Mouse (Mus musculus): ENCODE data around the gene Map4k4.

Gene Map4k4

DNA sequence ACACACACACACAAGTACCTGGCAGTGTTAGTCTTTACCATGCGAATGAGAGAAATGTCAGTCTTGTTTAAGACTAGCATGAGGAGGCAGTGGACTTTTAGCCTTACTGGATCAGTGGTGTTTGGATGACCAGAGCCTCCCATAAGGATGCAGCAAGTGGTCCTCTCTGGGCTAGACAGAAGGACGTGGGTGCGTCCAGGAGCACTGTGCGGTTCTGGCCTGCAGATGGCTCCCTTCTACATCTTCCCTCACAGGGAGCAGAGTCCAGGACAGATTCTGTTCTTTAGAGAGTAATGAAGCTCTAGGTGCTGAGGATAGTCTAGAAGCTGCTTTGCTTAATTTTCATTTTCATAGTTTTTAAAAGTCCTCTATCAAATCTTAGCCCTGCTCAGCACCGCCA is 100.2 kb downstream of the Map4k4 start:
- no peak for DNase-seq (ENCODE audit: low read depth, low spot score)

DNA sequence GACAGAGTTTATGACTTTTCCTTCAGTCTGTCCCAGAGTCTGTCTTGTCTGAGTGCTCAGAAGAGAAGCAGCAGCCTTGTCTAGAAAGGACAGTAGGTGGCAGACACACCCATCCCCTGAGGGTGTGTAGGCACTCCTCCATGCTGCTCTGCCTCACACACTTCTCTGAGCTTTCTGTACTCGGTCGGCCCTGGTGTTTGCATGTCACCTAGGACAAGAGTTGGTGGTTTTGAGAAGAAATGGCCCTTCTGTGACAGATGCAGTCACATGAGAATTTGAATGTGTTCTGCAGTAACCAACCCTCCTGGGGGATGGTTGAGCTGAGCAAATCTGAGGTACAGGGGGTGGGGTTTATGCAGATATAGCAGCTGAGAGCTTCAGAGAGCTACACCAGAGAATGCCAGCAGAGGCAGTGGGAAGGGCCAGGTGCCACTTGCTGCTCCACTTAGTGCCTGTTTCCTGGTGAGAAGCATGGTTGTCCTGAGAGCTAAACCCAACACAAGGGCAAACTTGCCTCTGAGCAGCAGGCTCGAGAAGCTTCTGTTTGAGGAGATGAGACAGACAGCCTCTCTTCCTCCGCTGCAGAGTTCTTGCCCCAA is 101.5 kb downstream of the Map4k4 start:
- DNase-seq (ENCODE audit: low read depth, low spot score): no peak

DNA sequence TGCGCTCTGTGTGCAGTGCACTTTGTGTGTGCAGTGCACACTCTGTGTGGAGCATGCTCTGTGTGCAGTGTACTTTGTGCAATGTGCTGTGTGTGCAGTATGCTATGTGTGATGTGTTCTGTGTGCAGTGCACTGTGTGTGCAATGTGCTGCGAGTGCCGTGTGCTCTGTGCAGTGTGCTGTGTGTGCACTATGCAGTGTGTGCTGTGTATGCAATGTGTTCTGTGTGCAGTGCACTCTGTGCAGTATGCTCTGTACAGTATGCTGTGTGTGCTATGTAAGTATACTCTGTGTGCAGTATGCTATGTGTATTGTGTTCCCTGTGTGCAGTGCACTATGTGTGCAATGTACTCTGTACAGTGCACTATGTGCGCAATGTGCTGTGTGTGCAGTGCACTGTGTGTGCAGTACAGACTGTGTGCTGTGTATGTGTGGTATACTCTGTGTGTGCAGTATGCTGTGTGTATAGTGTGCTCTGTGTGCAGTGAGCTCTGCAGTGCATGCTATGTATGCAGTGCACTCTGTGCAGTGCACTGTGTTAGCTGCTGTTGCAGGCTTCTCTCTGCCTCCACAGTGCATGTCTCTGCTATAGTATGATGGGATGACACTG is 105.4 kb downstream of the Map4k4 start:
- DNase-seq (ENCODE audit: low read depth, low spot score): no peak

DNA sequence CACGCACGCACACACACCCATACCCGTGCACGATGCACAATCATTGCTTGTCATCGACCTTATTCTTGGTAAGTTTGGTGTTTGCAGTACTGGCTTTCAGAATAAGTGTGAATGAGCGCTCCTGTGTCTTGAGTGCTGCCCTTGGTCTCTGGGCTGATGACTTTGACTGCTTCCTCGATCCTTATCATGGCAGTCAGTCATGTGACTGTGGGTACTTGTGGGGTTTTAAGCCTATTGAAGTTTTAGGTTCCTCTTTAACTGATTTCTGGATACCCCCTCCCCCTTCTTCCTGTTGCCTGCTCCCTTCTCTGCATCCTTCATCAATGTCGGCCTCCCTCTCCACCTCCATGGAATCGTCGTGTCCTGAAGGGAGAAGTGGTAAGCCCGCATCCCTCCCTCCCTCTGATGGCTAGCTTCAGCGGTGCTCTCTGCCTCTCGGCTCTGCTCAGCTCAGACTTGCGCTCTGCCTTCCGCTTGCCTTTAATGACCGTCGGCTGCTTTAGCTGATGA is 107.3 kb downstream of the Map4k4 start:
- no peak for DNase-seq (ENCODE audit: low read depth, low spot score)

DNA sequence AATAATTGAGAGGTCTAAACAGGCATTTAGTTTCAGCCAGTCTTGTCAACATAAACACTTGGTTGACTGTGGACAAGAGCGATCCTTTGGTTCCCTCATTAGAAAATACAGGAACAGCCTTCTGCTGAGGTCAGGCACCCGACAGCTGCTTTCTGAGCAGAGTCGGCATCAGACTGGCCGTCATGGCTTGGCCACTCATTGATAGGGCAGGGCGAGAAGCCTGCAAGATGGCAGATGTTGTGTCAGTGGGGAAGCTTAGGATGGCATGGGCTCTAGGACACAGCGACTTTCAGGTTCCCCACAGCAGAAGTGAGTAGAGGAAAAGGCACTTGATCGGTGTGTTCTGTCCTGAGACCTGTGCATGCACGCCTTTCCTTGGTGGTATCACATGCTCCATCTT is 112.0 kb downstream of the Map4k4 start:
- no peak for DNase-seq (ENCODE audit: low read depth, low spot score)

DNA sequence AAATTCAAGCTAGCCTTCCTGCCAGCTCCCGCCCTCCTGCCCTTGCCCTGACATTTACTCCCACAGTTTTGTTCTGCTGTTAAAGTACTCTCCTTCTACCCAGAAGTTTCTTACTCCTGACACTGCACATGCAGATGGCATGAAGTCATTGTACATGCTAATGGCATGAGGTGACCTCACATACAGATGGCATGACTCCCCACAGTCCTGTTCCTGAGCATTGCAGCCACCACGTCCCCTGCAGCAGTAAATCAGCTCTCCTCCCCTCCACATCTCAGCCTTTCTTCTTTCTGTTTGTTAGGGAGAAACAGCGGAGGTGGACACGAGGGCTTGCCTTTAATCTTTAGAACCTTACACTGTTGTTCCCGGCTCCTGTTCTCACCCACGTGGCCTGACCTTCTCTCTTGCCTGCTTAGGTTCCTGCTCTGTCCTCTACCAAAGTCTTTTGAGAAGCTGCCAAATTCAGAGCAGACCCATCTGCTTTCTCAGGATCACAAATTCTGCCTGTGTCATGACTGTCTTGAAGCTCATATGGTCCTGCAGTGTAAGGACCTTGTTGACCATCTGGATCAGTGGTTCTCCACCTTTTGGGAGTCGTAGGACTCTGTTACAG is 114.5 kb downstream of the Map4k4 start:
- no peak for DNase-seq (ENCODE audit: low read depth, low spot score)

DNA sequence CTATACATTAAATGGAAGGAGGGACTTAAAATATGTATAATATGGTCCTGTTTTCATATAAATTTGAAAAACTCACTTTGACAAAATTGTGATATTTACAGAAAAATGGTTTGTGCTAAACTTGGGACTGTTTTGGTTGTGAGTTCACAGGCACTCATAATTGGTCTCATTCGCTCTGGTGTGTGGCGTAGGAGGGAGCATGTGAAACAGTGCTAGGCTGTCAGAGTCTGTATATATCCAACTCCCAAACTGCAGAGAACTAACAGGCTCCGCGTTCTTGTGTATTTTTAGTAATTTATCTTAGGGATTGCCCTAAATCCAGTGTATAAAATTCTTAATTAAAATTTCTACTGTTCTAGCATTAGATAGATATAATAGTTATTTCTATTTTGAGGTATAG is 120.9 kb downstream of the Map4k4 start:
- DNase-seq (ENCODE audit: low read depth, low spot score): no peak

DNA sequence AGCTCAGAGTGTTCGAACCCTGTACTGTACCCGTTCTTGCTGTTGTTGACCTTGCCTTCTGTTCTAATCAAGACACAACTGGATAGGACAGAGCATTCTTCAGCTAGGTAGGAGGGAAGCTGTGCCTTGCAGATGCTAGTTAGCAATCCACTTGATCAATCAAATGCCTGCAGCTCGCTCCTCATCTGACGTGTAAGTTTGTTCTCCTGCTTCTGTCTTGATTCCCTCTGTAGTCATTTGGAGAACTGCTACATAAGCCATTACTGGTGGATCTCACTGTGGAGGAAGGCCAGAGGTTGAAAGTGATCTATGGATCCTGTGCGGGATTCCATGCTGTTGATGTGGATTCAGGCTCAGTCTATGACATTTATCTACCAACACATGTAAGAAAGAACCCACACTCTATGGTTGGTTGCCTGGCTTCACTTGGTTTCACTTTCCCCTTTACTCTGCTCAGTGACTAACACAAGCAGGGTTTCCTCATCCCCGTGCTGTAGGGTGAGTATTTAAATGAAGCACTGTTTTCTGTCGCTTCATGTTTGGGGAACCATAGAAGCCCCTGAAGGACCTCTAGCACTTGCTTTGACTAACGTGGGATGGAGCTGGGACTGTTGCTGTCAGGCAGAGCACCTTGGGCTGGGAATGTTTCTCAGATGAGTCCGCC is 121.9 kb downstream of the Map4k4 start:
- DNase-seq (ENCODE audit: low read depth, low spot score): no peak

DNA sequence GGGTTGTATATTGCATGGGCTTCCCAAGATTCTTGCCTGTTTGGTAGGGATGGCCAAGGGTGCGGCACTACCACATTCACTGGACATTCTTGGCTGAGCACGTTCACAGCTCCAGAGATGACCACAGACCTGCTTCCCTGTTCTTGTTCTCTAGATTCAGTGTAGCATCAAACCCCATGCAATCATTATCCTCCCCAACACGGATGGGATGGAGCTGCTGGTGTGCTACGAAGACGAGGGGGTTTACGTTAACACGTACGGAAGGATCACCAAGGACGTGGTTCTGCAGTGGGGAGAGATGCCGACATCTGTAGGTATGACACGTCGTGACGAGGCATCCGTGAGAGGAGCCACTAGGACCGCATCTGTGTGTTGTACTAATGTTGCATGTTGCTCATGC is 122.5 kb downstream of the Map4k4 start:
- DNase-seq (ENCODE audit: low read depth, low spot score): no peak

DNA sequence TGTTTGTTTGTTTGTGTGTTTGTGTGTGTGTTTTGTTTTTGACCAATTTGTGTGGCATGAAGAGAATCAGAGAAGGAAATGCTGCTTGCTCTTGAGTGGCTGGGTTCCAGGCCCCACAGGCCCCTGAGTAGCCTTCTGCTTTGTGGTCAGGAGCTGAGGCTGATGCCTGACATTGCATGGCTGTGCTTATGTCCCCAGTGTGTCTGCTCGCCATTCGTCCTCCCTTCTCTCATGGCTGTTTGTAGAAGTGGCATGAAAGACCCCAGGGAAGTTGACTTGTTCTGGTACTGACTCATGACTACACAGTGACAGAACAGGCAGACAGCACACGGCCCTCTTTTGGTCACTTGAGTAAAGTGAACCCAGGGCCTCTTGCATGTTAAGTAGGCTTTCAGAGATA is 123.0 kb downstream of the Map4k4 start:
- DNase-seq (ENCODE audit: low read depth, low spot score): no peak

DNA sequence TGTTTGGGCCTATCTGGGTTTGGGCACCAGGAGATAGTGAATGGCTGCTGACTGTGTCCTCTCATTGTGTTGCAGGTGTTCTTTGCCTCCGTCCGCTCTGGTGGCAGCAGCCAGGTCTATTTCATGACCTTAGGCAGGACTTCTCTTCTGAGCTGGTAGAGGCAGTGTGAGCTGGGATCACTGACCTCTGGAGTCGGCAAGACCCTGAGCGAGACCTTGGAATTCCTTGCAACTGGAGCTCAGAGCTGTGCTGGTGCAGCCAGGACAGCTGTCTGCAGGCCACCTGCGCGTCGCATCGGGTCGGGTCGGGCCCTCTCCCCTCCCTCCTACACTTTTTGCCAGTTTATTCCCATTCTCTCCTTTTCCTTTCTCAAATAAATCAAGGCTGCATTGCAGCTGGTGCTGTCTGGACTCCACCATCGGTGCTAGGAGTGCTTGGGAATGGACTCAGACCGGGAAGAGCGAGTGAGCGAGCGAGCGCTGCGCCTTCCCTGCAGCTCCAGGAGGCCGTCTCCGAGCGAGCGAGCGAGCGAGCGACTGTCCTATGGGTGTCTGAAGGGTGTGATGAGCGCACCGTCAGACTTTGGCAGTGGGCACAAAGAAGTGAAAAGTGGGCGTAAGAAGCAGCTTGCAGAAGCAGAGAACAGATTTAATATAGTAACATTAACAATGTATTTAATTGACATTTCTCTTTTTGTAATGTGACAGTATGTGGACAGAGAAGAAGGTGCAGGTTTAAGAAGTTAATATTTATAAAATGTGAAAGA is 124.0 kb downstream of the Map4k4 start:
- DNase-seq (ENCODE audit: low read depth, low spot score): no peak

DNA sequence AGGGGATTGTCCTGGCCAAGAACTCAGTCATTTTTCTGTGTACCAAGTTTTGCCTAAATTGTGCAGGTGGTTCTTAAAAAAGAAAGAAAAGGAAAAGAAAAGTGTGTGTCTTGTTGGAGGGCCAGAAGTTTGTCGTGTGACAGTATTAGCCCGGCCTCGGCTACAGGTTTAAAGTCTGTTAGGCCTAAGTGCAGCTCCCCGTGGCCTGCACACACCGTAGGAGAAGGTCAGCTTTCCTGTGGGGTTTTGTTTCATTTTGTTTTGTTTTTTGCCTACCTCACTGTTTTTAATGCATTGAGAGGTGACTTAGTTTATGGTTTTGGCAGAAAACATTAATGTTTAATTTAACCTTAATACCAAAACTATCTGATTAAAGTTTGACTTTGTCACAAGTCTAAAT is 124.7 kb downstream of the Map4k4 start:
- no peak for DNase-seq (ENCODE audit: low read depth, low spot score)

DNA sequence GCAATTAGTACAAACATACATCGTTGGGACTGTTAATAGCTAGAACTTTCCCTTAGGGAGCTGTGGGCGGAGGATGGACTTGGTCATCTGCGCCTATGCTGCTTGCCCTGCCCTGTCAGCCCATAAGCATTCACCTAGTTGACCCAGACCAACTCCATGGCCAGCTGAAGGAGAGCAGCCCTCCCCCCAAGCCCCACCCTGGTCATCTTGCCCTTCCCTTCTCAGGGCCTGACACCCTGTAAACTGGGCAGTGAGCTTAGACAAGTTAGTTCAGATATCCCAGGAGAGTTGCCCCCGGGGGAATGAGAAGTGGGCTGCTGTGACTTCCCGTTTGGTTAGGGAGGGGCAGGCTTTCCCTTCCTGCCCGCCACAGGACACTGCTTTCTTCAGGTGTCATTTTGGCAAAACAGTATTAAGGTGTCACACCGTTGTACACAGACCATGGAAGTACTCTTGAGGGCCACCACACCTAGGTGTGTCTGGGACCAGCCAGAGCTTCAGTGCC is 126.5 kb downstream of the Map4k4 start:
- no peak for DNase-seq (ENCODE audit: low read depth, low spot score)

DNA sequence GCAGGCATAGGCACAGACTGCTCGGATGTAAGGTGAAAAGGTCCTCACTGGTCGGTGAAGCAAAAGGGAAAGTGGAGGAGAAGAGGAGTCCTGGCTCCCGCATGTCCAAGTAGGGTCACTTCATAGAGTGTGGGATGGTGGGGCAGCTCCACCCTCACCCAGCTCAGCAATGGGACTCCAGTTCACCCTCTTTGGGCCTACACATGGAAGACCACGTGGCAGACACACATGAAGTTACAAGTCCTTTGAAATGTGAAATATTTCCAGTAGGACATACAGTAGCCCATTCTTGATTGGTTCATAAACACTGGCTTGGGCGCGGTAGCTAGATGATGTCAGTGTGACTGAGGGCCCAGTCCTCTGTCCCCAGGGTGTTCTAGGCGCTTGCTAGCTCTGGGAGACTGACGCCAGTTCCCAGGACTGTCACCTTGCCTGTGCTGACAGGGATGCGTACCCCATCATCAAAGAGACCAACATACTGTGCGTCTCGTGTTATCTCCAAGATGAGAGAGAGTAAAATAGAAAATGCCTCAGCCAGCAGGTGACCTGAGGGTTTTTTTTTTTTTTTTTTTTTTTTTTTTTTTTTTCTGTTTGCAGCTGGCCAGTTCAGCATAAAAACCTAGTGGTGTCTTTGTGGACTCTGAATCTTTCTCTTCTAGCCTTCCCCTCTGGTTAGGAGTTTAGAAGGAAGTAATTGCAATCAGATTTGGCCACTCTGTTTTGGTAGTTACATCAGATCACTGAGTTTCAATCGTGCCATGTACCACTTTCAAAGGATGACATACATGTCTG is 127.7 kb downstream of the Map4k4 start:
- no peak for DNase-seq (ENCODE audit: low read depth, low spot score)

DNA sequence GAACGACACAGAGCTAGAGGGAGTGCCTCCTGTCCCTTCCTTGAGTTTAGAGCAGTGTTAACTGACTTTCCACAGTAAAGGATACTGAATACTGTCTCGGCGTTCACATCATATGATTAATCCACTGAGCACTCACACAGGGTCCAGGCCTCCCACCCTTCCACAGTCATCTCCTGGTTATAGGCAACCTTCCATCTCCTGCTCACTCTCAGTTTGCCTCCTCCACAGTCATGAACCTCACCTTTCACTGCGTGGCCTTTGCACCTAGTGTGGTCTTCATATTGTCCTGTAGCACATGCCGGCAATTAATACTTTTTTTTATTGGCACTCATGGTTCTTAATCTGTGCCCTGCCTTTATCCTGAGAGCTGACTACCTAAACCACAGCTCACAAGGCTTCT is 128.9 kb downstream of the Map4k4 start:
- DNase-seq (ENCODE audit: low read depth, low spot score): no peak

DNA sequence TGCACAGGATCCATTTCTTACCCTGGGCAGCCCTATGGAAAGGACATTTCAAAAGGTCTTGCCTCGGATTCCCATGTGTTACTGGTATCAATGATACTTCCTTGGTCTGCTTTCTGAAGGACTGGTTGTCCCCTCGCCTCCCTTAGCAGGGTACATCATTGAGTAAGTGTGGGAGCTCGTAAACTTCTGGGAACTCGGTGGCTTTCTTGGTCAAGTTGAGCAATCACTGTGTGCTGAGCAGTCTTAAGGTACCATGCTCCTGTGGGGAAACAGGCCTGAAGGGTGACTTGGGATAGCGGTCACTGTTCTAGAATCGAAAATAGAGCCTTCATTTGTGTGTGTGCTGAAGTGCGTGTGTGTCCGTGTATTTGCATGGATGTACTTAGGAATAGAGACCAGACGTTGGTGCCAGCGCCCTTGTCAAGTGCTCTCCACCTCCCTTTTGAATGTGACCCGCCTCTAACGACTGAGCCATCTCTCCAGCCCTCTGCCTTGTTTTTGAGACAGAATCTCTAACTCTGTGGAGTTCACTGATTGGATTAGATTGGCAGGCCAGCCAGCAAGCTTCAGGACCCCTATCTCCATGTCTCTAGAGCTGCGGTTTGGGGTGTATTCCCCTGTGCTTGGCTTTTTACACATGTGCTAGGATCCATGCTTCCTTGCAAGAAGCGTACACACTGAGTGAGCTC is 129.7 kb downstream of the Map4k4 start:
- DNase-seq (ENCODE audit: low read depth, low spot score): no peak

DNA sequence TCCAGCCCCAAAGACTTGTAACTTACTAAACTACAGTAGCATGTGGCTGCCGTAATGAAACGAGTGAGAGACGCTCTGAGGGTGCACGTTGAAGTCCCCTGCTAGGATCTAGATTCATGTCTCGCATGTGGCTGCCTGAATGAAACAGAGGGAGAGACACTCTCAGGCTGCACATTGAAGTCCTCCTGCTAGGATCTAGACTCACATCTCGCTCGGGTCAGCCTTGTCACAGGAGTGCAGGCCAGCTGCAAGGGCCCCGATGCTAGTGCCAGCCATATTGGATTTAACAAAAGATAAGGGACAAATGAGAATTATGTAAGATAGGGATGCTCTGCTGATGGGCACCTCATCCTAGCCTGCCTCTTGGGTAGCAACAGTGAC is 130.3 kb downstream of the Map4k4 start:
- no peak for DNase-seq (ENCODE audit: low read depth, low spot score)

DNA sequence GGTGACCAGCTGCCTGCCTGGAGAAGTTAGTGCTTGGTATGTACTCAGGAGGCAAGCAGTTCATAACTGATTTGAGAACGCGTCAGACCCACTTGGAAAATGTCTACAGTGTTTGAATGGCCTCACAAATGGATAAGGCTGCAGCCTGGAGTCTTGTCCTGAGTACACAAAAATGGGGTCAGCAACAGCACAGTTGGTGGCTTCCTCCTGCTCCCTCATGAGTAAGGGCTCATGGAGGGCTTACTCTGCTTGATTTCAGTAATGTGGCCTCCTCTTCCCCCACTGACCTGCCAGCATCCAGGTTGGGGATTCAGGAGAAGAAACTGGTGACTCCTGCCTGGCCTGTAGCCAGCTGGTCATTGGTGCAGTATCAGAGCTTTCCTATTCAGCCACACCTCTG is 130.9 kb downstream of the Map4k4 start:
- no peak for DNase-seq (ENCODE audit: low read depth, low spot score)

DNA sequence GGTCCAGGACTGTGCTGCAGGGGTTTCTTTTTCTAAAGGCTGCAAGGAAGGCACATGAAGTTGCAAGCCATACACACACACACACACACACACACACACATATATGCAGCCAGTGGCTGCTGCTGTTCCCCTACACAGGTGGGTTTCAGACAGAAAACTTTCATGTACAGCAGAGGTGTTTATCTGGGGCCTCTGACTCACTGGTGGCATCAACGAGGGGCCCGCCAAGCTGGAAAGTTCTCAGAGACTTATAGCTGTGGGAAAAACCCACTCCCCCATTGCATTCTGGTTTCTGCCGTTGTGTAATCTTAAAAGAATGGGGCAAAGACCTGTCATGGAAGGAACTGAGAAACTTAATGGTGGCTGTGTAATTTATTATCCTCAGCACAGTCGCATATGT is 132.6 kb downstream of the Map4k4 start:
- no peak for DNase-seq (ENCODE audit: low read depth, low spot score)

DNA sequence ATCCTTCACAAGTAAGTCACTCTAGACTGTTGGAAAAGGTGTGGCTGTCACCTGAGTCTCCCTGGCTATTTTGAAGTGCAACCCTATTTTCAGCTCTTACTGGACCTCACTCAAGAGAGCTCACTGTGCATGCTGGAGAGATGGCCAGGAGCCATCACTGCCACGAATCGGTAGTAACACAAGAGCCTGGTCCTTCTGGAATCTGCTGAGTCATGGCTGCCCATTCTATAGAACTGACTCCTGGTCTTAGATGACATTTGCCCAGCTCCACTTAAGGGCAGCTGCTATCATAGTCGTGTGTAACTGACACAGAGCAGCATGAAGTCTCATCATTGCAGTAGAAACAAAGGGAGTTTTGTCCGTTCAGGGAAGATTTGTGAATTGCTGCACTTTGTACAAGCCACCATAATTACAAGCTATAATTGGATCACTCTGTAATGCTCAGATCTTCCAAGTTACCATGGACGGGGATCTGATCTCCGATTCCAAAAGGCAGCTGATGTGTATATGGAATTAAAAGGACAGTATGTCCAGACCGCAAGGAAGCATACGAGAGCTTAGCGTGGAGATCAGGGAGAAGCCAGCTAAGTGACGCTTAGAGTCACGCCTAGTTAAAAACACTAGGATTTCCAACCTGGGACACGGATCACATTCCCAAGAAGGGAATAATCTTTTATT is 133.2 kb downstream of the Map4k4 start:
- DNase-seq (ENCODE audit: low read depth, low spot score): no peak
